Mouse (Mus musculus) urinary bladder, adult 18-20 months (tissue): ENCODE results near the gene Chrnd.
A peak's percentile ranks its signal among the peaks of the same experiment; 100 is the strongest.

Experiments
- DNase-seq, 2 experiments: peaks; one replicate each; pipeline ENCODE4 v3.0.0; 2022; ENCODE audit warnings: low spot score in 2 of 2, mixed read lengths in 2 of 2

The Chrnd gene

DNA sequence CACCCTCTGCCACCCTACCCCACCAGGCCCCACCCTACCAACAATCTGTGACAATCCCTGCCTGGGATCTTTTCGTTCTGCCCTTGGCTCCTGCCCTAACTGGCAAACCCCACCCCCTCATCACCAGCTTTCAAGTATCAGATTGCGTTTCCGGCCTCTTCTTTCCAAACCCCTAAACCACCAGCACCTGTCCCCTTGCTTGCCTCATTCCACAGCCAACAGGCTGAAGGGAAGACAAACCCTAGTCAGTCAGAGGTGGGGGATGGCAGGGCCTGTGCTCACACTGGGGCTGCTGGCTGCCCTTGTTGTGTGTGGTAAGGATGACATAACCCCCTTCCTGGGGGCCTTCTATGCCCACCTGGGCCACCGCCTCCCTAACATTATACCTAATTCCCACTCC, at the start of gene Chrnd:
Gene Chrnd, plus strand, starts transcription at position 179 of the 400 bp plus-strand sequence.
- DNase-seq = no peak

GRCm38 (mm10) chr1:87141550-87141949, 48.9 kb upstream of the Chrnd start:
- DNase-seq = no peak

DNA sequence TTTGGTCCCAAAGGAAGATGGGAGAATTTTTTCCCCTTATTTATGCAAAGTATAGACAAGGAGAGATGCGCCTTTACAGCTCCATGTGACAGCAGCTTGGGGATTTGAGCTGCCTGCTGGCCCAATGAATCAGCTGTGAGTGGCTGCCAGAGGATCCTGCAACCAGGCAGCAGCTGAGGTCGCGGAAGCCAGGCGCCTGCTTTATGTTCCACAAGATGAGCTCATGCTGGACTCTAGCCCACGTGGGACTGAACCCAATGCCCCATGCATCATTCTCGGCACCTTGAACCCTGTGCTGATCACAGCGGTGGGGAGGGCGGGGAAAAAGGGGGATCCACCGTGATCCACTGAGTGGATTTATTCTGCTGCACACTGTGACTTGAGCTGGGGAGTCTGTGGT, 48.0 kb upstream of the Chrnd start:
- no peak for DNase-seq

DNA sequence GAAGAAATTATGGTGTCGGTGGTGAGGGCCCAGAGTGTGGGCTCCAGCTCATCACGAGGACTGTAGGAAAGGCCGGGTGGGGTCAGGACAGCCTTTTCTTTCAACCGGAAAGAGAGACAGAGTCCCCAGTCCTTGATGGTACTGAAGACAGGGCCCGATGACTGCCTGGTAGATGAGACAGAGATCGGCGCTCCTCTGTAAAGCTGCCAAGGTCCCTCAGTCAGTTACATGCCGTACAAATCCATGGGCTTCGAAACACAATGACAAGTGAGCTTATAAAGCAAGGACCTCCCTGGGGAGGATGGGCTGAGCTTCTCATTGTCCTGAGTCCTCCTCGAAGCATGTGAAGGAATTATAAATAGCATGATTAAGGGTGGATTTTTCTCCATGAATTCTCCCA, 47.3 kb upstream of the Chrnd start:
- DNase-seq = no peak

DNA sequence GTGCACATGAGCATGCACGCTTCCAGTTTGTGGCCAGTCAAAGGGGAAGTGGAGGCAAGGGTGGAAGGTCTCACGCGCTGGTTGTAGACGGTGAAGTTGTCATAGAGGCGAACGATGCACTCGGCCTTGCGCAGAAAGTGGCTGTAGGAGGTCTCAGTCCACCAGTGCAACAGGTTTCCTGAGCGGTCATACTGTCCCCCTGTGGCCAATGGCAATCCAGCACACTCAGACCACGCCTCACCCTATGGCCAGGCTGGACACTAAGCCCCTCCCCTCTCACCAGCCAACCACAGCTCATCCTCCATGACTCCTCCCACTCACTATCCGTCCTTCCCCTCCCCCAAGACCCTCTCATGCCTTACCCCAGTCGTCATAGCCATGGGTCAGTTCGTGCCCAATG, 41.0 kb upstream of the Chrnd start:
- no peak for DNase-seq

- DNase-seq = no peak
These were observed 39.1 kb upstream of the Chrnd start for GRCm38 (mm10) chr1:87151286-87151685.

GRCm38 (mm10) chr1:87153776-87154500, 36.5 kb upstream of the Chrnd start:
- no peak for DNase-seq

DNA sequence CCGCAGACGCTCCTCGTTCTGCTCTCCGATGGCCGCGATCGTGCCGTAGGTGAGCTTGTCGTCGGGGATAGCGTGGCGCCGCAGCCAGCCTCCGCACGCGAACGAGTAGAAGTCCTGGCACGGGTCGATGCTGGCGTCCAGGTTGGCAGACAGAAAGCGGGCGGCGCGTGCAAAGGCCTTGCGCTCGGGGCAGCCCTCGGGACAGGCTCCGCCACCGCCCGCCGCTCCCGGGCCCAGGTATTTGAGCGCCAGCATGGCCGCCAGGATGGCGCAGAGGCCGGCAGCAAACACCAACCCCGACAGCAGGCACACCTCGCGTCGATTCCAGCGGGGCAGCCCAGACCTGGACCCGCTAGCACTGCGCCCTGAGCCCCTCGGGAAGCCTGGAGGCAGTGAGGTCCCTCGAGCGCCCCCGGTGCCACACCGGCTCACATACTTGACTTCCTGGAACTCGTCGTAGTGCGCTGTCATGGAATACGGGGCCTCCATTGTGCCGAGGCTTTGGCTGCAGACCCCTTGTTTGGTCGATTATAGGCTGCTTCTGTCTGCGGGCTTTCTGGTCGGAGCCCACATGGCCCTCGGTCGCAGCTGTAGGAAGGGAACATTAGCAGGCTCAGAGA, 35.8 kb upstream of the Chrnd start:
- peak in 1 of 2 experiments; percentile 15 for DNase-seq

DNA sequence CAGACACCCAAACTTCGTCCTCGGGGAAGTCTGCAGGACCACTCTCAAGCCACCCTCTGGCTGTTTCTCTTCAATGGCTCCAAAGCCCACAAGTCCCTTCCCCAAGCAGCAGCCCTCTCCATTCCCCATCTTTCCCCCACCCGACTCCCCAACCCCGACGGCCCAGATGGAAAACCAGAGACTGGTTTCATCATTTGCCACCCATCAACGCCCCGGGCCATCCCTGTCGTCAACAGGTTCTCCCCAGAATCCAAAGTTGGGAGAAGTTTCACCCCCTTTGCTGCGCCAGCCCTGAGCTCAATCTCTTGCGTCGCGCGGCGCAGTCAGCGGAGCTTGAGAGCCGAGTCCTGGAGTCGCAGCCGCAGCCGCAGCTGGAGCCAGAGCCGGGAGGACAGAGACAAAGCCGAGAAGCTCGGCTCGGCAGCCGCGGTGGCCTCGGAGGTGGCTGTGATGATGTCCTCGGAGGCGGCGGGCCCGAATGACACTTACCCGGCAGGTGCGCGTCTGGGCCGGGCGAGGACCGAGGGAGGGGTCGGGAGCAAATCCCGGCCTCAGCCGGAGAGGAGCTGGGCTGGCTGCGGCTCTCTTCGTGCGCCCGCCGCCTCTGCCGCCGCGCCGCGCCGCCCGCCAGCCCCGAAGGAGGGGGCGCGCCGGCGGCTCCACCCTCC, 34.7 kb upstream of the Chrnd start:
- DNase-seq = no peak

DNA sequence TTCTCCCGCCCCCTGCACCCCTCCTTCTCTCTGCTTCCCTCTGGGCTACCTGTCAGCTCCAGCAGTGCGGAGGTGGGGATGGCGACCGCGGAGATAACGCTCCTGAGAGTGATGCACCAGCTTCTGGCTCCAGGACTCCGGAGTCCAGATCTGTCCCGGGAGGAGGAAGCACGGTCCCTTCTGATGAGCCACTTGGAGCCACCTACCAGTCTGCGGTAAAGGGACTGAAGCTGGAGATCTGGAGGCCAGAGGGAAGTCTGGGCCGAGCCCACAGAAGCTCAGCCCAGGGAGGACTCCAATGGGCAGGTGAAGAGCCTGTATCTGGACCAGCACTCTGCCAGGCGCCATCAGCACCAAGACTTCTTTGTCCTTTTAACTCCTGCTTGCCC, 34.2 kb upstream of the Chrnd start, which contains the start of gene Ecel1:
Gene Ecel1, minus strand, starts transcription at position 323 of the 389 bp plus-strand sequence.
- no peak for DNase-seq

- DNase-seq = no peak
These were observed 31.0 kb upstream of the Chrnd start for GRCm38 (mm10) chr1:87159396-87159795.

DNA sequence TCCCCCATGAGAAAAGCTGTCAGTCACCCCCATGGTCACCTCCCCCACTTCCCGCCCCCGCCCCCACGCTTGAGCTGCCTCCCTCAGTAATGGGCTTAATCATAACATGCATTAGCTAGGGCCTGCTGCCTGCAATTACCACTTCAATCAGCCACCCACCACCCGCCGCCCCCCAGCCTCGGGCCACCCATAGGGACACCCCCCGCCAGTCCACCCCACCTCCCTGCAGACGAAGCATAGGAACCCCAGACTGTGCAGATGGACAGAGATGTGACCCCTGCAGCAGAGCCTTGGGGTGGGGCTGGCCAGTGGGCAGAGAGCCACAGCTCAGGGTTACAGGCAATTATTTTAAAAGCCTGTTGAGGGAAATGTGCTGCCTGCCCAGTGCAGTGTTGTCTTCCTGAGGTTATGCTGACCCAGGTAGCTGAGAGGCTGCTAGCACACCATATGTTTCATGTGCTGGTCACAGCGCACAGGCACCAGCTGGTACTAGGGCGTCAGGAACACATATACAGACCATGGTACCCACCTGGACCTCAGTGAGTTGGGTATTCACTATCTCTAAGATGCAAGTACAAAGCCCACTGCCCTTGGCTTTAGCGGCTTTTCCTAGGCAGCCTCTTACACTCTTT, 26.1 kb upstream of the Chrnd start:
- DNase-seq = no peak

DNA sequence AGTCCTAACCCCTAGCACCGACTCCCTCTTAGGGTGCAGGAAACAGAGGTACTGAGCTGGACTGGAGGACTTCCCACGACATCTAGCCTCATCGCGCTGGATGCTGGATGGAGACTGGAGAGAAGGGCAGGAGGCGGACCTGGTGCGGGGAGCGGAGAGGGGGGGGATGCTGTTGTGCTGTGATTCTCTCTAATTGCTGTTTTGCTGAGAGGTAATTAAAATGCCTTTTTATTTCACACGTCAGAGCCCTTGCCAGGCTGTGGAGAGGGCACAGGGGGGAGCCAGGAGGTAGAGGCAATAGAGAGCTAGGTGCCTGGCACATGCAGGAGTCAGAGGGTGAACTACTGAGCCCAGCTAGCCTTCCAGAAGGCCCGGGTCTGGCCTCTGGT, 25.6 kb upstream of the Chrnd start:
- DNase-seq = no peak

- no peak for DNase-seq
These were observed 19.9 kb upstream of the Chrnd start for GRCm38 (mm10) chr1:87170458-87170857.

DNA sequence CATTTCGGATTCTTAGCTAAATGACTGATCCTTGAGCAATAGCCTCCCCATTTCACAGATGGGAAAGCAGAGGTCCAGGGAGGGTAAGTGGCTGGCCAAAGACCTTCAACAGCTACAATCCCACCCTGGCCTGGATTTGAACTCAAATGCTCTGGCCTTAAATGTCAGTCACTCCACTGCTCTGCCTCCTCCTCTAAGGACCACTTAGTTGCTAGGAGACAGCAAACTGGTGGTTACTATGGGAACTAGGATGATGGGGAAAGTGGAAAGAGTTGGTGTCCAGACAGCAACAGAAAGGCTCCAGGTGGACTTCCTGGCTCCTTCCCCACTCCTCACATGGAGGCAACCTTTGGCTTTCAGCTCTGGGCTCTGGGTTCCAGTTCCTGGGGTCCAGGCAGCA, 19.1 kb upstream of the Chrnd start:
- DNase-seq = no peak

GRCm38 (mm10) chr1:87172316-87172715, 18.1 kb upstream of the Chrnd start:
- no peak for DNase-seq

DNA sequence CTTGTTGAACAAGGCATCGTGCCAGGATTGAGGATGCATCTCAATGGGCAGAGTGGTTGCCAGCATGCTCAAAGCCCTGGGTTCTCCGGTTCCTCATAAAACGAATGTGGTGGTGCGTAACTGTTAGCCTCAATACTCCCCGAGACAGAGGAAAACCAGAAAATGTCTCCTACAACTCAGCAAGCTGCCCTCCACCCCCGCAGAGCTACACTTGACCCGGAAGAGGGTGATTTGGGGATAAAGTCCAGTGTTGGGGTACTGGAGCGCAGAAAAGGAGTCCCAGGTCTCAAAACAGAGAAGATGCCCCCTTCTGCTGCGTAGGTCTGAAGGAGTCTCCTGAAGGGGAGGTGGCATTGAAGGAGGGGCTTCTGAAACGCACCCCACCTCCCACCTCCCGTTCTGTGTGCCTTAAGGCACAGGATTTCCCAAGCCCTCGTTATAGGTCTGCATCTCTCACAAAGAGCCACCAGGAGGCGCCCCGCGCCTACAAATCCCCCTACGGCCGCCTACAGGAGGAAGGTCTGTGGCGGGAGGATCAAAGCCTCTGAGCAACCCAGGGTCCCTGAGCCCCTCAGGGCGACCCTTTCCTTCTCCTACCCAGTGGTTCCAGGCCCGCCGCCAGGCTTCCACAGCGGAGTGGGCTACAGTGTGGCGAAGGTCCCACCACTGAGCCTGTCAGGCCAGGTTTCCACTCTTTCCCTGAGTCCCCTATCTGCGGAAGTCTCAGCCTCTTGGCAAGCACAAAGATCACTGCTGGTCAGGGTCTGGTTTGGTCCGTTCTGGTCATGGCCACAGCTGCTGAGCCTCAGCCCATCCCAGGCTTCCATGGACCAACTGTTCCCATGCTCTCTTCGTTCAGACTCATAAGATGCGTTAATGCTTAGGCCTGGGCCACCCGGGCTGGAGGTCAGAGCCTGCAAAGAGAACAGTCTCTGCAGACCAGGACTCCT, 16.1 kb upstream of the Chrnd start:
- peak; percentile 14 to 28 for DNase-seq

DNA sequence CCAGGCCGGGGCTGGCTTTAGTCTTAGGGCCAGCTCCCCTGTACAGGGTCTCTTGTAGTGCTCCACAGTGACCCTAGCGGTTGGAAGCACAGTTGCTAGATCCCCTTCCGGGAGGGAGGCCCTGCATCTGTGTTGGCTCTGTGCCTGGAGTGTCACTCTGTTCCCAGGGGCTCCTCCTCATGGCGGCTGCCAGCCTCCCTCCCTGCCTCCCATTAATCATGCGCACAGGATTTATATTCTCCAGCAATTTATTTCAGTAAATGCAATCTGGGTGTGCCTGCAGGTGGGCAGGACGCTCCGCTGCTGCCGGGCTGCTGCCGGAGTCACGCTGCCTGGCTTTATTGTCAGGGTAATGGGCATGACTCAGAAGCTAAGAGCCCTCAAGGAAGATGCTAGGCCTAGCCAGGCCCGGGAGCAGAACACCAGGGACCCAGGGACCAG, 14.5 kb upstream of the Chrnd start:
- DNase-seq = no peak

DNA sequence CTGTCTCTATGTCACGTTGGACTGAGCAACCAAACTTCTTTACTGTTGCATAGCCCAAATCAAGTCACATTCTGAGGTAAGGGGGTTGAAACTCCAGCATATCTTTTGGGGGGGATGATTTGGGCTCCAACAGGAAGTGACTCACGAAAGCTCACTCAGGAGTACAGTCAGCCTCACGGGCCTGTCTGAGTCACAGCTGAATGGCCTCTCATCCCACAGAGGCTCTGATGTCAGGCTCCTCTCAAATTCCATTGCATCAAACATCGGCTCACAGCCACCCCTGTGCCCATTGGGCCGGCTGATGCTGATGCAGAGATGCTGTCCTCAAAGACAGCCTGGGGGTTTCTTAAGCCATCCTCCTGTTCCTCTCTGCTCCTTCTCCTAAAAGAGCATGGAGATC, 9.5 kb upstream of the Chrnd start:
- DNase-seq = no peak

- DNase-seq = no peak
These were observed 7.4 kb upstream of the Chrnd start, which contains the start of gene Prss56 for GRCm38 (mm10) chr1:87183013-87183412. Prss56 (plus strand) TSS chr1:87183313.
